Mouse (Mus musculus): ENCODE measurements around the gene Sema4d. TPM values are rescaled to one million over a fixed set of nuclear protein-coding genes. Genes with fewer than 3 reads are reported as not detected.

Sema4d gene
- polyA plus RNA-seq, 1 experiment from 2014 or later: 5.9 TPM

DNA sequence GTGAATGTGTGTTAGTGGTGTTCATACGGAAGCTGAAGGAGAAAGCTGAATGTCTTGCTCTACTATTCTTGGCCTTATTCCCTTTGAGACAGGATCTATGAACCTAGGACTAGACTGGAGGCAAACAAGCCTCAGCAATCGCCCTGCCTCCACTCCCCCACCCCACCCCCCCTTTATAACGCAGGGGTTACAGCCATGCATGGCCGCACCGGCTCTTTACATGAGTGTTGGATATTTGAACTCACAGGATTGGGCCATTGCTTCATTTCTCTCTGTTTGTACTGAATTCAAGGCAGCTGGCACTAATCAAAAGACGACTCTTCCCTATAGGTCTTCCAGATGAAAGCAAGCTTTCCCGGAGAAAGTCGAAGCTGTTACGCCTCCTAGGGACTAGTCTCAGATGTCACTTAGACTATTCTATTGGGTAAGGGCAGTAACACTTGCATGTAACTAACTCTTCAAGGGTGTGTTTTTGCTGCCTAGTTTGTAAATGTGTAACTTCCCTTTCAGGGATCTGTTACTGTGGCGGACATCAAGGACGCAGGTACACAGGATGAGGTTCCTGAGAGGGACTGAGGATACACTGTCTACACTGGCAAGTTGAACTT is 151.3 kb downstream of the Sema4d start:
- Histone ChIP-seq H3K9me3 (no peaks in the 10 kb centered on the region), H3K4me1 (replicated peaks) (peaks cover 17% of the 10 kb centered on the region), H3K27ac (no peak overlapping the region), H3K36me3 (no peaks in the 10 kb centered on the region), H3K4me3 (no peak overlapping the region), H3K27me3 (ENCODE audit: insufficient read depth, poor library complexity, severe bottlenecking) (no peaks in the 10 kb centered on the region)
- 31% methylated on average over 11 of the region's 11 CpGs for WGBS
- no peak for DNase-seq (ENCODE audit: low spot score)

DNA sequence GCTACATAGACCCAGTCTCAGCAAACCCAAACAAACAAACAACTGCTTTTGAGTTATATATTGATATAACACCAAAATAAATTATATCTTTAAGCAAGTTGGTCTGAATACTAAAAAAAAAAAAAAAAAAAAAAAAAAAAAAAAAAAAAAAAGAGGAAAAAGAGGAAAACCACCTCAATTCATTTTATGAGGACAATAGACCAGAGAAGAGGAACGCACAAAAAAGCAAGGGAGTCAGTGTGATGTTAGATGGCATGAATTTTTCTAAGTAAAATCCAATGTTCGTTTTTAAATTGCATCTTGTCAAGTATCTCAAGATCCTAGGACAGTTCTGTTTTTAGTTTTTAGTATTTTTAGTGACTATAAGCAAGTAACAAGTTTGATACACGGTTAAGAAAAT is 152.1 kb downstream of the Sema4d start:
- no peaks in the 10 kb centered on the region for H3K36me3 ChIP-seq
- H3K9me3 ChIP-seq: no peaks in the 10 kb centered on the region
- H3K4me1 ChIP-seq (replicated peaks): peaks cover 8% of the 10 kb centered on the region
- H3K4me3 ChIP-seq: no peak overlapping the region
- H3K27me3 ChIP-seq (ENCODE audit: insufficient read depth, poor library complexity, severe bottlenecking): no peaks in the 10 kb centered on the region
- no peak overlapping the region for H3K27ac ChIP-seq
- 90% methylated on average over 3 of the region's 3 CpGs for WGBS
- no peak for DNase-seq (ENCODE audit: low spot score)

- 88% methylated on average over 4 of the region's 4 CpGs for WGBS
- no peak overlapping the region for H3K27ac ChIP-seq
- no peak for DNase-seq (ENCODE audit: low spot score)
Measured at GRCm38 (mm10) chr13:51638958-51639357, 154.6 kb downstream of the Sema4d start.

More at GRCm38 (mm10) chr13:51638958-51639357, 154.6 kb downstream of the Sema4d start:
- Histone ChIP-seq H3K9me3 (no peaks in the 10 kb centered on the region), H3K27me3 (ENCODE audit: insufficient read depth, poor library complexity, severe bottlenecking) (no peaks in the 10 kb centered on the region), H3K4me3 (no peak overlapping the region), H3K4me1 (replicated peaks) (peaks cover 7% of the 10 kb centered on the region; the same call in 1 of the 2 replicates), H3K36me3 (no peaks in the 10 kb centered on the region)

Other genes with a start within 250 kb of the Sema4d start
- gene Shc3, start 224.3 kb downstream of the Sema4d start, polyA plus RNA-seq (2016; fragmentation: Nextera tagmentation; extraction: Ambion mirVana): 1.9 and 3.2 TPM in 2 replicates
- gene Cks2, start 148.5 kb downstream of the Sema4d start, polyA plus RNA-seq (2016; fragmentation: Nextera tagmentation; extraction: Ambion mirVana): 329 and 366 TPM in 2 replicates
- 27.4 and 31.6 TPM in 2 replicates for gene Secisbp2, start 142.1 kb downstream of the Sema4d start, polyA plus RNA-seq (2016; fragmentation: Nextera tagmentation; extraction: Ambion mirVana)
- 184 and 214 TPM in 2 replicates for gene Gadd45g, start 52.9 kb upstream of the Sema4d start, polyA plus RNA-seq (2016; fragmentation: Nextera tagmentation; extraction: Ambion mirVana)

Data from hindbrain, embryonic 10.5 days (tissue).